Mouse (Mus musculus) C2C12 (cell line): ENCODE measurements at regions not wholly inside any gene's neighbourhood (a gene's known extent, or its start where the extent isn't known, plus 50 kb on each side); places are given as distances from the start of the nearest gene placed in this dataset.

Experiments
- H3K27me3 ChIP-seq: one replicate; pipeline ENCODE4 v1.6.1; 2011; ENCODE audit not compliant: control insufficient read depth, insufficient read depth, insufficient read length
- H3K36me3 ChIP-seq: one replicate; pipeline ENCODE4 v1.6.1; 2011; ENCODE audit not compliant: control insufficient read depth, insufficient read depth
- H3K4me3 ChIP-seq: one replicate; pipeline ENCODE4 v1.5.1; 2011; ENCODE audit warnings: mild to moderate bottlenecking, control low read depth; ENCODE audit not compliant: poor library complexity, insufficient read depth, severe bottlenecking
- H3K79me2 ChIP-seq: one replicate; pipeline ENCODE4 v1.6.1; 2011; ENCODE audit not compliant: control insufficient read depth, insufficient read depth
- H3K79me3 ChIP-seq: one replicate; pipeline ENCODE4 v1.6.1; 2011; ENCODE audit warnings: low read depth, control low read depth
- H3ac ChIP-seq: one replicate; pipeline ENCODE3; 2011; ENCODE audit warnings: low read depth; ENCODE audit not compliant: control insufficient read depth, insufficient read length
- CEBPB ChIP-seq: IDR thresholded peaks from one replicate; pipeline ENCODE4 v1.6.1; 2011; ENCODE audit warnings: low read depth, mild to moderate bottlenecking, control low read depth, moderate library complexity
- CTCF ChIP-seq: IDR thresholded peaks from one replicate; pipeline ENCODE4 v1.5.1; 2011; ENCODE audit not compliant: control insufficient read depth, insufficient read depth, insufficient read length
- FOSL1 ChIP-seq: IDR thresholded peaks from one replicate; pipeline ENCODE4 v1.8.0; 2011; ENCODE audit warnings: mild to moderate bottlenecking, low read length; ENCODE audit not compliant: poor library complexity, insufficient read depth, severe bottlenecking
- MAX ChIP-seq: IDR thresholded peaks from one replicate; pipeline ENCODE4 v1.6.1; 2011; ENCODE audit warnings: mild to moderate bottlenecking, control low read depth
- MYOD1 ChIP-seq: IDR thresholded peaks from one replicate; pipeline ENCODE4 v1.6.1; 2011; ENCODE audit warnings: low read depth; ENCODE audit not compliant: control insufficient read depth, insufficient read length
- MYOG ChIP-seq: IDR thresholded peaks from one replicate; pipeline ENCODE4 v1.6.1; 2011; ENCODE audit not compliant: control insufficient read depth, insufficient read length; ENCODE audit errors: extremely low read depth
- USF1 ChIP-seq: IDR thresholded peaks from one replicate; pipeline ENCODE4 v1.6.1; 2011; ENCODE audit warnings: low read depth, mild to moderate bottlenecking, control low read depth, moderate library complexity

- H3K27me3 ChIP-seq = no peaks in the 10 kb centered on the region
- H3ac ChIP-seq = no peak overlapping the region
- no peaks in the 10 kb centered on the region for H3K79me2 ChIP-seq
- TF ChIP-seq USF1 (no peak), FOSL1 (no peak), CEBPB (no peak)
- no peaks in the 10 kb centered on the region for H3K79me3 ChIP-seq
- H3K4me3 ChIP-seq = no peak overlapping the region
- H3K36me3 ChIP-seq = no peaks in the 10 kb centered on the region
Observed at GRCm38 (mm10) chr6:93094730-93095360, 151.6 kb upstream of the Adamts9 start.

- Histone ChIP-seq H3K4me3 (no peak overlapping the region), H3K36me3 (no peaks in the 10 kb centered on the region), H3ac (no peak overlapping the region), H3K79me2 (no peaks in the 10 kb centered on the region), H3K79me3 (no peaks in the 10 kb centered on the region), H3K27me3 (no peaks in the 10 kb centered on the region)
- no peak for TF ChIP-seq CTCF
- no peak for TF ChIP-seq MYOG
- TF ChIP-seq MAX = no peak
- TF ChIP-seq USF1 = no peak
- TF ChIP-seq MYOD1 = no peak
- TF ChIP-seq FOSL1 = no peak
- no peak for TF ChIP-seq CEBPB
Observed at GRCm38 (mm10) chr6:93093770-93094169, 150.5 kb upstream of the Adamts9 start.

- H3K79me2 ChIP-seq = no peaks in the 10 kb centered on the region
- no peaks in the 10 kb centered on the region for H3K36me3 ChIP-seq
- no peaks in the 10 kb centered on the region for H3K79me3 ChIP-seq
- H3K4me3 ChIP-seq = no peak overlapping the region
- no peak overlapping the region for H3ac ChIP-seq
- TF ChIP-seq CEBPB (no peak), FOSL1 (no peak), MYOD1 (no peak), MYOG (no peak), MAX (no peak), USF1 (no peak), CTCF (no peak)
- H3K27me3 ChIP-seq = no peaks in the 10 kb centered on the region
Observed at GRCm38 (mm10) chr6:93087329-93087728, 144.0 kb upstream of the Adamts9 start.

- Histone ChIP-seq H3K79me3 (no peaks in the 10 kb centered on the region), H3K79me2 (no peaks in the 10 kb centered on the region), H3K4me3 (no peak overlapping the region), H3ac (no peak overlapping the region), H3K36me3 (no peaks in the 10 kb centered on the region), H3K27me3 (no peaks in the 10 kb centered on the region)
- TF ChIP-seq MYOG = no peak
- no peak for TF ChIP-seq MYOD1
- no peak for TF ChIP-seq CEBPB
- no peak for TF ChIP-seq MAX
- TF ChIP-seq USF1 = no peak
- no peak for TF ChIP-seq FOSL1
- no peak for TF ChIP-seq CTCF
Observed at GRCm38 (mm10) chr6:93084286-93084685, 141.0 kb upstream of the Adamts9 start.

- H3K79me3 ChIP-seq = no peaks in the 10 kb centered on the region
- H3K4me3 ChIP-seq = no peak overlapping the region
- TF ChIP-seq CEBPB = no peak
- TF ChIP-seq MAX = no peak
- no peak for TF ChIP-seq CTCF
- no peak for TF ChIP-seq USF1
- TF ChIP-seq MYOD1 = no peak
- no peak for TF ChIP-seq FOSL1
- TF ChIP-seq MYOG = no peak
- H3K79me2 ChIP-seq = no peaks in the 10 kb centered on the region
- H3K36me3 ChIP-seq = no peaks in the 10 kb centered on the region
- H3K27me3 ChIP-seq = no peaks in the 10 kb centered on the region
- H3ac ChIP-seq = no peak overlapping the region
Observed at GRCm38 (mm10) chr6:93083716-93084115, 140.4 kb upstream of the Adamts9 start.

- H3K79me2 ChIP-seq = no peaks in the 10 kb centered on the region
- H3K27me3 ChIP-seq = no peaks in the 10 kb centered on the region
- H3K36me3 ChIP-seq = no peaks in the 10 kb centered on the region
- TF ChIP-seq MAX (no peak), MYOG (no peak), CEBPB (no peak), USF1 (no peak), CTCF (no peak), MYOD1 (no peak), FOSL1 (no peak)
- no peak overlapping the region for H3K4me3 ChIP-seq
- no peak overlapping the region for H3ac ChIP-seq
- H3K79me3 ChIP-seq = no peaks in the 10 kb centered on the region
Observed at GRCm38 (mm10) chr6:93082205-93082604, 138.9 kb upstream of the Adamts9 start.
